Comparison of ENCODE assay signal across 8 mouse cellular contexts in genomic region chr7:44951960-44952359, GRCm38 (mm10). TPM values are rescaled to one million over a fixed set of nuclear protein-coding genes. Genes with fewer than 3 reads are reported as not detected.
DNase-seq lines count a peak whose midpoint lies in the region; ATAC-seq and TF ChIP-seq lines count a peak whose summit lies in the region.

No protein-coding gene starts in this region.

- peak; percentile 60 for ATAC-seq in granulocyte monocyte progenitor cell, adult 5-6 weeks (replicated peaks; ENCODE audit: poor library complexity, severe bottlenecking)
- ATAC-seq in intestine, postnatal 0 days, result peak; percentile 66

- H3K27ac ChIP-seq in cortical plate, adult 2 months (ENCODE audit: insufficient read depth, low read length), result no peak overlapping the region
- 0 out of 2 replicates have a peak overlapping the region, but pooled peaks have one; percentile 7 for H3K27ac ChIP-seq in intestine, postnatal 0 days (ENCODE audit: low read depth, low read length)

- TF ChIP-seq POLR2A in cortical plate, adult 2 months (IDR thresholded peaks at IDR 0.05; ENCODE audit: extremely low read depth, insufficient read depth, low read length), result no peak
- peak; percentile 61; the same call in 1 of the 2 replicates for TF ChIP-seq POLR2A in lung, adult 2 months (IDR thresholded peaks at IDR 0.05; ENCODE audit: borderline replicate concordance, extremely low read depth, low read depth, low read length)

- DNase-seq in cerebellum, postnatal 25 days, result peak; percentile 20 to 41
- DNase-seq in cerebellum, adult 9-10 months, result no peak
- DNase-seq in lung, adult 2 months, result peak; percentile 77
- DNase-seq in retina, embryonic 14.5 days (ENCODE audit: low spot score), result peak; percentile 61
- no peak for DNase-seq in layer of hippocampus, adult 9-11 months

- peaks cover 14% of the 10 kb centered on the region for H3K27me3 ChIP-seq in intestine, postnatal 0 days (replicated peaks; ENCODE audit: control insufficient read depth, insufficient read depth, low read length)

- H3K4me2 ChIP-seq in intestine, postnatal 0 days (replicated peaks; ENCODE audit: low read depth), result peak overlapping the region; percentile 99

- peaks cover 5% of the 10 kb centered on the region for H3K4me1 ChIP-seq in cortical plate, adult 2 months (ENCODE audit: control insufficient read depth, insufficient read depth, low read length)
- peaks cover 4% of the 10 kb centered on the region; the same call in 1 of the 2 replicates for H3K4me1 ChIP-seq in intestine, postnatal 0 days (replicated peaks; ENCODE audit: control insufficient read depth, insufficient read depth, low read length)
- peaks cover 3% of the 10 kb centered on the region; the same call in 1 of the 2 replicates for H3K4me1 ChIP-seq in lung, adult 2 months (ENCODE audit: control insufficient read depth, insufficient read depth, low read length)

- 0 out of 2 replicates have a peak overlapping the region, but pooled peaks have one; percentile 34 for H3K9ac ChIP-seq in intestine, postnatal 0 days (ENCODE audit: low read depth, low read length)

- peak overlapping the region; percentile 19; the same call in 1 of the 2 replicates for H3K4me3 ChIP-seq in cortical plate, adult 2 months (ENCODE audit: insufficient read depth, low read length)
- H3K4me3 ChIP-seq in intestine, postnatal 0 days (ENCODE audit: low read depth, low read length), result peak overlapping the region; percentile 64
- H3K4me3 ChIP-seq in lung, adult 2 months (replicated peaks; ENCODE audit: extremely low read depth, low read depth, low read length), result peak overlapping the region; percentile 65

- TF ChIP-seq CTCF in cortical plate, adult 2 months (IDR thresholded peaks at IDR 0.05; ENCODE audit: extremely low read depth, insufficient read depth, low read length), result no peak
- TF ChIP-seq CTCF in intestine, postnatal 0 days (IDR thresholded peaks at IDR 0.05; ENCODE audit: low read depth), result no peak
- no peak for TF ChIP-seq CTCF in lung, adult 2 months (IDR thresholded peaks at IDR 0.05; ENCODE audit: insufficient read depth, low read length)

- 0% methylated on average over 10 of the region's 10 CpGs for WGBS in intestine, postnatal 0 days
- WGBS in lung, adult 2 months, result 2% methylated on average over 10 of the region's 10 CpGs

- H3K36me3 ChIP-seq in intestine, postnatal 0 days (ENCODE audit: control insufficient read depth, insufficient read depth), result no peaks in the 10 kb centered on the region

- no peaks in the 10 kb centered on the region for H3K9me3 ChIP-seq in intestine, postnatal 0 days (ENCODE audit: control insufficient read depth)

RNA-seq across cellular contexts. Expression of gene Tsks, which starts 9.0 kb away (rescaled TPM):
- polyA plus RNA-seq in cortical plate, adult 2 months (2012; rRNA removed), result 1.5 and 2.0 TPM in 2 replicates
- total RNA-seq in granulocyte monocyte progenitor cell, adult 5-6 weeks (2014; fragmentation: Nextera tagmentation), result not detected in 2 replicates
- 0.17 TPM in 1 of 2 replicates, not detected in the other for total RNA-seq in granulocyte monocyte progenitor cell, adult 5-6 weeks (2017)
- polyA plus RNA-seq in intestine, postnatal 0 days (2015; fragmentation: Nextera tagmentation; extraction: Ambion mirVana), result 0.13 TPM in 1 of 2 replicates, not detected in the other
- polyA plus RNA-seq in lung, adult 2 months (2012; rRNA removed), result 0.16 TPM in 1 of 2 replicates, not detected in the other

RNA-seq across cellular contexts. Expression of gene Ap2a1, which starts 22.7 kb away (rescaled TPM):
- 241 and 247 TPM in 2 replicates for polyA plus RNA-seq in cortical plate, adult 2 months (2012; rRNA removed)
- total RNA-seq in granulocyte monocyte progenitor cell, adult 5-6 weeks (2014; fragmentation: Nextera tagmentation), result 40.8 and 84.2 TPM in 2 replicates
- 28.6 and 30.1 TPM in 2 replicates for total RNA-seq in granulocyte monocyte progenitor cell, adult 5-6 weeks (2017)
- polyA plus RNA-seq in intestine, postnatal 0 days (2015; fragmentation: Nextera tagmentation; extraction: Ambion mirVana), result 42.8 and 44.1 TPM in 2 replicates
- polyA plus RNA-seq in lung, adult 2 months (2012; rRNA removed), result 94.8 and 101 TPM in 2 replicates

RNA-seq across cellular contexts. Expression of gene Cpt1c, which starts 22.7 kb away (rescaled TPM):
- polyA plus RNA-seq in cortical plate, adult 2 months (2012; rRNA removed), result 154 and 164 TPM in 2 replicates
- not detected in 2 replicates for total RNA-seq in granulocyte monocyte progenitor cell, adult 5-6 weeks (2014; fragmentation: Nextera tagmentation)
- total RNA-seq in granulocyte monocyte progenitor cell, adult 5-6 weeks (2017), result not detected in 2 replicates
- polyA plus RNA-seq in intestine, postnatal 0 days (2015; fragmentation: Nextera tagmentation; extraction: Ambion mirVana), result 3.5 and 4.5 TPM in 2 replicates
- 20.7 and 21.0 TPM in 2 replicates for polyA plus RNA-seq in lung, adult 2 months (2012; rRNA removed)

RNA-seq across cellular contexts. Expression of gene Prmt1, which starts 34.4 kb away (rescaled TPM):
- polyA plus RNA-seq in cortical plate, adult 2 months (2012; rRNA removed), result 162 and 169 TPM in 2 replicates
- total RNA-seq in granulocyte monocyte progenitor cell, adult 5-6 weeks (2014; fragmentation: Nextera tagmentation), result 104 and 115 TPM in 2 replicates
- total RNA-seq in granulocyte monocyte progenitor cell, adult 5-6 weeks (2017), result 138 and 190 TPM in 2 replicates
- 124 and 130 TPM in 2 replicates for polyA plus RNA-seq in intestine, postnatal 0 days (2015; fragmentation: Nextera tagmentation; extraction: Ambion mirVana)
- 71.0 and 97.7 TPM in 2 replicates for polyA plus RNA-seq in lung, adult 2 months (2012; rRNA removed)

RNA-seq across cellular contexts. Expression of gene Irf3, which starts 45.5 kb away (rescaled TPM):
- polyA plus RNA-seq in cortical plate, adult 2 months (2012; rRNA removed), result 82.4 and 87.4 TPM in 2 replicates
- total RNA-seq in granulocyte monocyte progenitor cell, adult 5-6 weeks (2014; fragmentation: Nextera tagmentation), result 76.6 and 105 TPM in 2 replicates
- total RNA-seq in granulocyte monocyte progenitor cell, adult 5-6 weeks (2017), result 87.5 and 88.9 TPM in 2 replicates
- 53.2 and 56.4 TPM in 2 replicates for polyA plus RNA-seq in intestine, postnatal 0 days (2015; fragmentation: Nextera tagmentation; extraction: Ambion mirVana)
- polyA plus RNA-seq in lung, adult 2 months (2012; rRNA removed), result 125 and 130 TPM in 2 replicates

Comparison
In these comparisons a context has a peak if more than half of its experiments do, and no peak if none do; other contexts are left out.
1. DNase-seq: peak in cerebellum, postnatal 25 days (2 of 2), lung, adult 2 months (single experiment) and retina, embryonic 14.5 days (single experiment); none in cerebellum, adult 9-10 months (single experiment) and layer of hippocampus, adult 9-11 months (single experiment).
2. Peak in every context shown above with its lines, with median percentiles within 50 percentile points of each other: H3K4me3 ChIP-seq.